Mouse (Mus musculus) adrenal gland, postnatal 10 days (tissue): ENCODE results near the gene Lipa. TPM values are rescaled to one million over a fixed set of nuclear protein-coding genes. Genes with fewer than 3 reads are reported as not detected.
A peak's percentile ranks its signal among the peaks of the same experiment; 100 is the strongest.

Experiments used
- DNase-seq: peaks from one replicate; pipeline ENCODE4 v3.0.0; 2021; ENCODE audit warnings: mixed read lengths
- total RNA-seq, 2 experiments: library from RNA; stranded (reverse); gene quantifications; 2 replicates each; pipeline ENCODE4 v1.2.3; 2021

The Lipa gene
- total RNA-seq, 2 experiments from 2014 or later = 130 to 133 TPM

GRCm38 (mm10) chr19:34523106-34523725 is 4.1 kb downstream of the Lipa start:
- DNase-seq = no peak

- DNase-seq = no peak
Observed at GRCm38 (mm10) chr19:34521978-34522377, 5.3 kb downstream of the Lipa start.

- no peak for DNase-seq
Observed at GRCm38 (mm10) chr19:34521361-34521760, 5.9 kb downstream of the Lipa start.

- no peak for DNase-seq
Observed at GRCm38 (mm10) chr19:34520051-34520450, 7.2 kb downstream of the Lipa start.

- peak; percentile 41 for DNase-seq
Observed at GRCm38 (mm10) chr19:34519646-34520045, 7.6 kb downstream of the Lipa start.

GRCm38 (mm10) chr19:34518786-34519185 is 8.5 kb downstream of the Lipa start:
- DNase-seq = peak; percentile 69

- DNase-seq = peak; percentile 70
Observed at GRCm38 (mm10) chr19:34517812-34518594, 9.3 kb downstream of the Lipa start.

GRCm38 (mm10) chr19:34517197-34517596 is 10.1 kb downstream of the Lipa start:
- peak; percentile 44 for DNase-seq

GRCm38 (mm10) chr19:34516346-34516745 is 10.9 kb downstream of the Lipa start:
- no peak for DNase-seq

- peak; percentile 32 for DNase-seq
Observed at GRCm38 (mm10) chr19:34515681-34516080, 11.6 kb downstream of the Lipa start.

GRCm38 (mm10) chr19:34511528-34511927 is 15.7 kb downstream of the Lipa start:
- peak; percentile 51 for DNase-seq

- no peak for DNase-seq
Observed at GRCm38 (mm10) chr19:34510717-34511116, 16.6 kb downstream of the Lipa start.

- no peak for DNase-seq
Observed at GRCm38 (mm10) chr19:34505161-34505721, 22.0 kb downstream of the Lipa start.

GRCm38 (mm10) chr19:34500763-34501162 is 26.5 kb downstream of the Lipa start:
- DNase-seq = peak; percentile 82

GRCm38 (mm10) chr19:34496353-34496752 is 30.9 kb downstream of the Lipa start:
- peak; percentile 33 for DNase-seq

GRCm38 (mm10) chr19:34493859-34494258 is 33.4 kb downstream of the Lipa start:
- DNase-seq = no peak

GRCm38 (mm10) chr19:34483547-34483946 is 43.7 kb downstream of the Lipa start:
- peak; percentile 69 for DNase-seq

- peak; percentile 49 for DNase-seq
Observed at GRCm38 (mm10) chr19:34474991-34475971, 52.0 kb downstream of the Lipa start, which contains the start of gene Ch25h. Gene Ch25h (minus strand): TSS chr19:34475164.

- peak; percentile 9 for DNase-seq
Observed at GRCm38 (mm10) chr19:34474228-34474990, 52.9 kb downstream of the Lipa start.

- DNase-seq = no peak
Observed at GRCm38 (mm10) chr19:34471703-34472102, 55.6 kb downstream of the Lipa start.

- no peak for DNase-seq
Observed at GRCm38 (mm10) chr19:34468794-34469193, 58.5 kb downstream of the Lipa start.
